Mouse (Mus musculus) embryonic facial prominence, embryonic 10.5 days (tissue): ENCODE results near the gene Suco. TPM values are rescaled to one million over a fixed set of nuclear protein-coding genes. Genes with fewer than 3 reads are reported as not detected.

Source experiments
- DNase-seq: peaks from one replicate; pipeline ENCODE4 v3.0.0-alpha.2; 2017; ENCODE audit warnings: low spot score
- H3K27ac ChIP-seq: fragments of 300-500 bp; sonication (generic); replicated peaks from 2 replicates; pipeline ENCODE4 v1.5.1; 2016; ENCODE audit warnings: mild to moderate bottlenecking
- H3K27me3 ChIP-seq: fragments of 300-500 bp; sonication (generic); replicated peaks from 2 replicates; pipeline ENCODE4 v1.6.1; 2016; ENCODE audit warnings: low read depth, mild to moderate bottlenecking; ENCODE audit not compliant: poor library complexity, severe bottlenecking
- H3K36me3 ChIP-seq: fragments of 300-500 bp; sonication (generic); replicated peaks from 2 replicates; pipeline ENCODE4 v1.6.1; 2016; ENCODE audit warnings: mild to moderate bottlenecking, moderate library complexity
- H3K4me1 ChIP-seq: fragments of 300-500 bp; sonication (generic); 2 replicates; pipeline ENCODE4 v1.6.1; 2016
- H3K4me3 ChIP-seq: fragments of 300-500 bp; sonication (generic); 2 replicates; pipeline ENCODE4 v1.5.1; 2016; ENCODE audit warnings: mild to moderate bottlenecking, moderate library complexity
- H3K9me3 ChIP-seq: fragments of 300-500 bp; sonication (generic); 2 replicates; pipeline ENCODE4 v1.6.1; 2016; ENCODE audit warnings: mild to moderate bottlenecking
- WGBS: fragments of 180-500 bp; shearing (Covaris S2); methylation state at CpG from one replicate; pipeline ENCODE4 v1.1.7; 2016; 5-methylcytosine and 5-hydroxymethylcytosine counted together
- polyA plus RNA-seq: library from polyadenylated mRNA; unstranded; fragments of >200 nt; fragmentation: Nextera tagmentation; extraction: Ambion mirVana; gene quantifications from 2 replicates; pipeline ENCODE4 v1.2.1, GENCODE M21; 2016

Suco gene
- polyA plus RNA-seq, 1 experiment from 2014 or later, result 32.5 TPM

GRCm38 (mm10) chr1:161766656-161767055, 109.8 kb downstream of the Suco start:
- H3K36me3 ChIP-seq, result no peaks in the 10 kb centered on the region
- H3K4me3 ChIP-seq, result no peak overlapping the region
- no peaks in the 10 kb centered on the region for H3K27me3 ChIP-seq
- no peak for DNase-seq
- WGBS, result 52% methylated on average over 5 of the region's 5 CpGs
- no peak overlapping the region for H3K27ac ChIP-seq
- H3K9me3 ChIP-seq, result no peaks in the 10 kb centered on the region
- H3K4me1 ChIP-seq, result no peaks in the 10 kb centered on the region; the same call in 1 of the 2 replicates

Other genes starting within 250 kb of the Suco start
- gene Fasl, start 88.2 kb downstream of the Suco start, polyA plus RNA-seq, result not detected in 2 replicates
- 27.2 and 27.8 TPM in 2 replicates for gene Pigc, start 92.5 kb upstream of the Suco start, polyA plus RNA-seq
- gene 4930558K02Rik, start 103.0 kb upstream of the Suco start, polyA plus RNA-seq, result not detected in 2 replicates